Mouse (Mus musculus): Measurements from ENCODE around the gene Ppfia2. TPM values are rescaled to one million over a fixed set of nuclear protein-coding genes. Genes with fewer than 3 reads are reported as not detected.

Ppfia2 gene
- polyA plus RNA-seq, 1 experiment = not detected

- TF ChIP-seq POLR2A (IDR thresholded peaks at IDR 0.05; ENCODE audit: low read depth, low read length) (no peak), CTCF (IDR thresholded peaks at IDR 0.05; ENCODE audit: extremely low read depth, insufficient read length, insufficient replicate concordance, low read depth, low read length) (no peak)
- no peak overlapping the region for H3K4me3 ChIP-seq (ENCODE audit: low read depth, low read length)
- no peak overlapping the region for H3K27ac ChIP-seq (ENCODE audit: insufficient read depth, low read depth, low read length)
- H3K4me1 ChIP-seq (ENCODE audit: control insufficient read depth, insufficient read depth, insufficient read length, low read length) = no peaks in the 10 kb centered on the region
- 80% methylated on average over 6 of the region's 6 CpGs for WGBS
- H3K27me3 ChIP-seq (ENCODE audit: control insufficient read depth, insufficient read depth, low read length) = no peaks in the 10 kb centered on the region
- no peaks in the 10 kb centered on the region for H3K36me3 ChIP-seq (ENCODE audit: control insufficient read depth, insufficient read depth, low read length)
These were observed 388.0 kb downstream of the Ppfia2 start for GRCm38 (mm10) chr10:106858106-106858505.

- H3K36me3 ChIP-seq (ENCODE audit: control insufficient read depth, insufficient read depth, low read length) = no peaks in the 10 kb centered on the region
- no peak overlapping the region for H3K27ac ChIP-seq (ENCODE audit: insufficient read depth, low read depth, low read length)
- H3K4me1 ChIP-seq (ENCODE audit: control insufficient read depth, insufficient read depth, insufficient read length, low read length) = no peaks in the 10 kb centered on the region
- TF ChIP-seq POLR2A (IDR thresholded peaks at IDR 0.05; ENCODE audit: low read depth, low read length) = no peak
- H3K4me3 ChIP-seq (ENCODE audit: low read depth, low read length) = no peak overlapping the region
- no peaks in the 10 kb centered on the region for H3K27me3 ChIP-seq (ENCODE audit: control insufficient read depth, insufficient read depth, low read length)
- 68% methylated on average over 4 of the region's 4 CpGs for WGBS
These were observed 400.1 kb downstream of the Ppfia2 start for GRCm38 (mm10) chr10:106870233-106870632.

- H3K27me3 ChIP-seq (ENCODE audit: control insufficient read depth, insufficient read depth, low read length) = no peaks in the 10 kb centered on the region
- H3K27ac ChIP-seq (ENCODE audit: insufficient read depth, low read depth, low read length) = no peak overlapping the region
- 69% methylated on average over 3 of the region's 3 CpGs for WGBS
- no peaks in the 10 kb centered on the region for H3K4me1 ChIP-seq (ENCODE audit: control insufficient read depth, insufficient read depth, insufficient read length, low read length)
- H3K36me3 ChIP-seq (ENCODE audit: control insufficient read depth, insufficient read depth, low read length) = no peaks in the 10 kb centered on the region
- H3K4me3 ChIP-seq (ENCODE audit: low read depth, low read length) = no peak overlapping the region
- no peak for TF ChIP-seq POLR2A (IDR thresholded peaks at IDR 0.05; ENCODE audit: low read depth, low read length)
- no peak for TF ChIP-seq CTCF (IDR thresholded peaks at IDR 0.05; ENCODE audit: extremely low read depth, insufficient read length, insufficient replicate concordance, low read depth, low read length)
These were observed 401.7 kb downstream of the Ppfia2 start for GRCm38 (mm10) chr10:106871847-106872246.

GRCm38 (mm10) chr10:106872714-106873113 is 402.6 kb downstream of the Ppfia2 start:
- TF ChIP-seq CTCF (IDR thresholded peaks at IDR 0.05; ENCODE audit: extremely low read depth, insufficient read length, insufficient replicate concordance, low read depth, low read length) (no peak), POLR2A (IDR thresholded peaks at IDR 0.05; ENCODE audit: low read depth, low read length) (no peak)
- Histone ChIP-seq H3K36me3 (ENCODE audit: control insufficient read depth, insufficient read depth, low read length) (no peaks in the 10 kb centered on the region), H3K27me3 (ENCODE audit: control insufficient read depth, insufficient read depth, low read length) (no peaks in the 10 kb centered on the region), H3K4me1 (ENCODE audit: control insufficient read depth, insufficient read depth, insufficient read length, low read length) (no peaks in the 10 kb centered on the region), H3K4me3 (ENCODE audit: low read depth, low read length) (no peak overlapping the region), H3K27ac (ENCODE audit: insufficient read depth, low read depth, low read length) (no peak overlapping the region)
- WGBS = 8% methylated on average over 1 of the region's 1 CpGs

- WGBS = 60% methylated on average over 3 of the region's 3 CpGs
- H3K27me3 ChIP-seq (ENCODE audit: control insufficient read depth, insufficient read depth, low read length) = no peaks in the 10 kb centered on the region
- no peaks in the 10 kb centered on the region for H3K36me3 ChIP-seq (ENCODE audit: control insufficient read depth, insufficient read depth, low read length)
- no peaks in the 10 kb centered on the region for H3K4me1 ChIP-seq (ENCODE audit: control insufficient read depth, insufficient read depth, insufficient read length, low read length)
- no peak overlapping the region for H3K4me3 ChIP-seq (ENCODE audit: low read depth, low read length)
- H3K27ac ChIP-seq (ENCODE audit: insufficient read depth, low read depth, low read length) = no peak overlapping the region
- TF ChIP-seq POLR2A (IDR thresholded peaks at IDR 0.05; ENCODE audit: low read depth, low read length) = no peak
- no peak for TF ChIP-seq CTCF (IDR thresholded peaks at IDR 0.05; ENCODE audit: extremely low read depth, insufficient read length, insufficient replicate concordance, low read depth, low read length)
These were observed 411.2 kb downstream of the Ppfia2 start for GRCm38 (mm10) chr10:106881330-106881729.

- Histone ChIP-seq H3K27ac (ENCODE audit: insufficient read depth, low read depth, low read length) (no peak overlapping the region), H3K36me3 (ENCODE audit: control insufficient read depth, insufficient read depth, low read length) (no peaks in the 10 kb centered on the region), H3K4me3 (ENCODE audit: low read depth, low read length) (no peak overlapping the region), H3K4me1 (ENCODE audit: control insufficient read depth, insufficient read depth, insufficient read length, low read length) (no peaks in the 10 kb centered on the region), H3K27me3 (ENCODE audit: control insufficient read depth, insufficient read depth, low read length) (no peaks in the 10 kb centered on the region)
- TF ChIP-seq CTCF (IDR thresholded peaks at IDR 0.05; ENCODE audit: extremely low read depth, insufficient read length, insufficient replicate concordance, low read depth, low read length) = no peak
- no peak for TF ChIP-seq POLR2A (IDR thresholded peaks at IDR 0.05; ENCODE audit: low read depth, low read length)
- 72% methylated on average over 13 of the region's 13 CpGs for WGBS
These were observed 426.2 kb downstream of the Ppfia2 start for GRCm38 (mm10) chr10:106896351-106896750.

GRCm38 (mm10) chr10:106910108-106910507 is 440.0 kb downstream of the Ppfia2 start:
- no peak overlapping the region for H3K27ac ChIP-seq (ENCODE audit: insufficient read depth, low read depth, low read length)
- H3K27me3 ChIP-seq (ENCODE audit: control insufficient read depth, insufficient read depth, low read length) = no peaks in the 10 kb centered on the region
- WGBS = 73% methylated on average over 3 of the region's 3 CpGs
- no peaks in the 10 kb centered on the region for H3K36me3 ChIP-seq (ENCODE audit: control insufficient read depth, insufficient read depth, low read length)
- H3K4me1 ChIP-seq (ENCODE audit: control insufficient read depth, insufficient read depth, insufficient read length, low read length) = no peaks in the 10 kb centered on the region
- no peak overlapping the region for H3K4me3 ChIP-seq (ENCODE audit: low read depth, low read length)
- TF ChIP-seq POLR2A (IDR thresholded peaks at IDR 0.05; ENCODE audit: low read depth, low read length) = no peak
- no peak for TF ChIP-seq CTCF (IDR thresholded peaks at IDR 0.05; ENCODE audit: extremely low read depth, insufficient read length, insufficient replicate concordance, low read depth, low read length)

- H3K27me3 ChIP-seq (ENCODE audit: control insufficient read depth, insufficient read depth, low read length) = no peaks in the 10 kb centered on the region
- no peaks in the 10 kb centered on the region for H3K4me1 ChIP-seq (ENCODE audit: control insufficient read depth, insufficient read depth, insufficient read length, low read length)
- H3K36me3 ChIP-seq (ENCODE audit: control insufficient read depth, insufficient read depth, low read length) = no peaks in the 10 kb centered on the region
- no peak for TF ChIP-seq CTCF (IDR thresholded peaks at IDR 0.05; ENCODE audit: extremely low read depth, insufficient read length, insufficient replicate concordance, low read depth, low read length)
- no peak overlapping the region for H3K4me3 ChIP-seq (ENCODE audit: low read depth, low read length)
- WGBS = 22% methylated on average over 2 of the region's 2 CpGs
- no peak overlapping the region for H3K27ac ChIP-seq (ENCODE audit: insufficient read depth, low read depth, low read length)
These were observed 442.9 kb downstream of the Ppfia2 start for GRCm38 (mm10) chr10:106913032-106913431.
